Mouse (Mus musculus): ENCODE measurements around the gene Cdc42ep3.

GRCm38 (mm10) chr17:79379191-79379590 lies 24.3 kb upstream of the Cdc42ep3 start:
- TF ChIP-seq ZNF384 (IDR thresholded peaks at IDR 0.05; ENCODE audit: low read depth, low read length) (no peak), ZC3H11A (IDR thresholded peaks at IDR 0.05; ENCODE audit: borderline replicate concordance, low read depth, low read length) (no peak)
